Mouse (Mus musculus) G1E (cell line): ENCODE measurements around the gene Psme2.

Experiments used
- CTCF ChIP-seq: IDR thresholded peaks from 2 replicates; pipeline ENCODE4 v1.5.1; 2012; ENCODE audit warnings: low read depth, low read length, inconsistent platforms, mixed read lengths
- GATA1 ChIP-seq: IDR thresholded peaks from 2 replicates; pipeline ENCODE4 v1.6.1; 2012; ENCODE audit warnings: borderline replicate concordance, low read length, inconsistent platforms, mixed read lengths

GRCm38 (mm10) chr14:55613346-55613745 is 22.4 kb upstream of the Psme2 start:
- no peak for TF ChIP-seq CTCF
- no peak for TF ChIP-seq GATA1
